Mouse (Mus musculus): ENCODE results near the gene Tank.

- TF ChIP-seq CTCF (IDR thresholded peaks at IDR 0.05; ENCODE audit: control insufficient read depth, insufficient read depth, insufficient replicate concordance, low read depth, low read length): no peak
- TF ChIP-seq POLR2A (IDR thresholded peaks at IDR 0.05; ENCODE audit: control insufficient read depth, low read depth, low read length): no peak
Observed at GRCm38 (mm10) chr2:61659254-61659653, 80.9 kb downstream of the Tank start.

Measured in testis, adult 2 months (tissue).